In the genomic region with DNA sequence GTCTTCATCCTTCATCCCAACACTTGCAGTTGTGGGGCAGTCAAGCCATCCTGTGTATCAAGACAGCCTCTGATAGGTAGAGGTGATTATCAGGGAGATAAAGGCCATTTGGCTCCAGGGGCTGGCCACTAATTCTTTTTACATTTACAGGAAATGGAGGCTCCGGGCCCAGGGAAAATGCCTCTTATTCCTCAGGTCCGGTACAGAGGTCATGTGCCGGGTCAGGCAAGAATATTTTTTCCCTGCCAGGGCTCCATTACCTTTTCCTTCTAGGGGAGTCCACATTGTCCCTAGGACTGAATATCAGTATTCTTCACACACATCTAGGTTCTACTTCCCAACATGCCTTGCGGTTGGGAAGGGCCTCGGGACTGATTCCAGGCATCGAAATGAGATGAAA, we compare ENCODE assay signal across 18 mouse cellular contexts. TPM values are rescaled to one million over a fixed set of nuclear protein-coding genes. Genes with fewer than 3 reads are reported as not detected.
DNase-seq lines count a peak whose midpoint lies in the region; ATAC-seq and TF ChIP-seq lines count a peak whose summit lies in the region.
"Had no signal": no experiment of that assay in that cellular context is flagged by ENCODE, and none has a peak within 500 bp of the region (broad histone marks: within the 10 kb centered on the region; RNA-seq: fewer than 3 reads in every experiment).

No protein-coding gene starts in this region.

- H3K36me3 ChIP-seq in intestine, embryonic 14.5 days (ENCODE audit: control insufficient read depth, insufficient read depth, low read length) = no peaks in the 10 kb centered on the region
- no peaks in the 10 kb centered on the region for H3K36me3 ChIP-seq in intestine, embryonic 16.5 days (ENCODE audit: control insufficient read depth, insufficient read depth, low read length)
- no peaks in the 10 kb centered on the region for H3K36me3 ChIP-seq in lung, embryonic 14.5 days (ENCODE audit: insufficient read depth)
- no peaks in the 10 kb centered on the region for H3K36me3 ChIP-seq in limb, embryonic 15.5 days
- H3K36me3 ChIP-seq: liver, embryonic 12.5 days; neural tube, embryonic 15.5 days had no signal

- ATAC-seq in intestine, embryonic 14.5 days (replicated peaks; ENCODE audit: low FRiP score, low TSS enrichment, low read depth) = no peak
- no peak for ATAC-seq in intestine, embryonic 16.5 days
- no peak for ATAC-seq in lung, embryonic 14.5 days (ENCODE audit: insufficient read depth)
- ATAC-seq in limb, embryonic 15.5 days (ENCODE audit: insufficient number of reproducible peaks, low FRiP score, low TSS enrichment, low read depth) = no peak
- ATAC-seq: forebrain, postnatal 0 days; hindbrain, postnatal 0 days had no signal

- no peak overlapping the region for H3K4me2 ChIP-seq in intestine, embryonic 14.5 days (ENCODE audit: low read length)
- no peak overlapping the region for H3K4me2 ChIP-seq in intestine, embryonic 16.5 days (ENCODE audit: low read depth, low read length)
- no peak overlapping the region for H3K4me2 ChIP-seq in lung, embryonic 14.5 days
- H3K4me2 ChIP-seq in limb, embryonic 15.5 days = no peak overlapping the region
- H3K4me2 ChIP-seq: liver, embryonic 12.5 days; midbrain, embryonic 11.5 days; neural tube, embryonic 15.5 days had no signal

- H3K27me3 ChIP-seq in intestine, embryonic 14.5 days (replicated peaks; ENCODE audit: control insufficient read depth, insufficient read depth, low read length) = no peaks in the 10 kb centered on the region
- H3K27me3 ChIP-seq in intestine, embryonic 16.5 days (replicated peaks; ENCODE audit: control insufficient read depth, insufficient read depth, low read length) = no peaks in the 10 kb centered on the region
- H3K27me3 ChIP-seq in lung, embryonic 14.5 days (ENCODE audit: insufficient read depth, low read length) = no peaks in the 10 kb centered on the region
- H3K27me3 ChIP-seq in limb, embryonic 15.5 days = no peaks in the 10 kb centered on the region
- H3K27me3 ChIP-seq: liver, embryonic 12.5 days; neural tube, embryonic 15.5 days had no signal

- H3K4me3 ChIP-seq in gastrocnemius, adult 2 months = no peak overlapping the region
- H3K4me3 ChIP-seq in intestine, embryonic 14.5 days (ENCODE audit: low read depth, low read length) = no peak overlapping the region
- H3K4me3 ChIP-seq in intestine, embryonic 16.5 days (ENCODE audit: low read length) = no peak overlapping the region
- no peak overlapping the region for H3K4me3 ChIP-seq in lung, embryonic 14.5 days (ENCODE audit: low read depth, low read length)
- H3K4me3 ChIP-seq in limb, embryonic 15.5 days = no peak overlapping the region
- H3K4me3 ChIP-seq: liver, embryonic 12.5 days; neural tube, embryonic 15.5 days had no signal

- no peak for TF ChIP-seq CTCF in gastrocnemius, adult 2 months (IDR thresholded peaks at IDR 0.05)
- no peak for TF ChIP-seq CTCF in lung, embryonic 14.5 days (IDR thresholded peaks at IDR 0.05; ENCODE audit: low read depth)

- peaks cover 33% of the 10 kb centered on the region for H3K4me1 ChIP-seq in intestine, embryonic 14.5 days (replicated peaks; ENCODE audit: control insufficient read depth, insufficient read depth, low read length)
- peaks cover 21% of the 10 kb centered on the region for H3K4me1 ChIP-seq in intestine, embryonic 16.5 days (ENCODE audit: control insufficient read depth, insufficient read depth, low read length)
- H3K4me1 ChIP-seq in lung, embryonic 14.5 days (ENCODE audit: insufficient read depth) = peaks cover 21% of the 10 kb centered on the region
- peaks cover 21% of the 10 kb centered on the region for H3K4me1 ChIP-seq in limb, embryonic 15.5 days
- H3K4me1 ChIP-seq: neural tube, embryonic 15.5 days had no signal

- intact Hi-C loops in gastrocnemius, adult 2 months (cut with DNase I) = loop anchor here (5.0 kb wide), 1 partner anchor 35 kb away; no protein-coding TSS in a partner anchor

- no peaks in the 10 kb centered on the region for H3K9me3 ChIP-seq in intestine, embryonic 14.5 days (ENCODE audit: control insufficient read depth, low read length)
- H3K9me3 ChIP-seq in intestine, embryonic 16.5 days (ENCODE audit: control insufficient read depth, low read length) = no peaks in the 10 kb centered on the region
- no peaks in the 10 kb centered on the region for H3K9me3 ChIP-seq in lung, embryonic 14.5 days (ENCODE audit: low read depth, low read length)
- H3K9me3 ChIP-seq in limb, embryonic 15.5 days = no peaks in the 10 kb centered on the region
- H3K9me3 ChIP-seq: liver, embryonic 12.5 days; neural tube, embryonic 15.5 days had no signal

- WGBS in intestine, embryonic 14.5 days = 83% methylated on average over 6 of the region's 6 CpGs
- 81% methylated on average over 6 of the region's 6 CpGs for WGBS in intestine, embryonic 16.5 days
- 75% methylated on average over 6 of the region's 6 CpGs for WGBS in lung, embryonic 14.5 days
- 87% methylated on average over 6 of the region's 6 CpGs for WGBS in limb, embryonic 15.5 days

- peak overlapping the region; percentile 87 for H3K27ac ChIP-seq in gastrocnemius, adult 2 months
- H3K27ac ChIP-seq in intestine, embryonic 14.5 days (ENCODE audit: low read depth) = peak overlapping the region; percentile 87; the same call in 1 of the 2 replicates
- no peak overlapping the region; the same call in 1 of the 2 replicates for H3K27ac ChIP-seq in intestine, embryonic 16.5 days (ENCODE audit: low read length)
- peak overlapping the region; percentile 91 for H3K27ac ChIP-seq in lung, embryonic 14.5 days (ENCODE audit: low read depth)
- H3K27ac ChIP-seq in limb, embryonic 15.5 days = peak overlapping the region; percentile 58; the same call in 1 of the 2 replicates
- H3K27ac ChIP-seq: macrophage had no signal

- no peak for DNase-seq in gastrocnemius, adult 2 months
- DNase-seq in gastrocnemius, postnatal 10 days = no peak
- no peak for DNase-seq in intestine, embryonic 14.5 days (ENCODE audit: low spot score)
- no peak for DNase-seq in lung, embryonic 14.5 days
- no peak for DNase-seq in lung, postnatal 4 days
- no peak for DNase-seq in layer of hippocampus, adult 9-10 months (ENCODE audit: low spot score)
- DNase-seq: cerebellum, adult 9-11 months; forebrain, postnatal 0 days; layer of hippocampus, postnatal 36 days; right cerebral cortex, postnatal 4 days; thymus, adult 18-20 months had no signal

- H3K9ac ChIP-seq in intestine, embryonic 14.5 days (ENCODE audit: low read length) = no peak overlapping the region
- no peak overlapping the region for H3K9ac ChIP-seq in intestine, embryonic 16.5 days (ENCODE audit: low read depth, low read length)
- no peak overlapping the region for H3K9ac ChIP-seq in lung, embryonic 14.5 days
- H3K9ac ChIP-seq in limb, embryonic 15.5 days = no peak overlapping the region
- H3K9ac ChIP-seq: forebrain, postnatal 0 days; liver, embryonic 12.5 days; neural tube, embryonic 15.5 days had no signal

RNA-seq across cellular contexts. Expression of a gene that starts 31.8 kb away (rescaled TPM):
- 100 to 1,000 TPM in 1 of 2 experiments, 10 to 100 TPM in 1; 70.3 to 119 TPM for total RNA-seq in gastrocnemius, adult 2 months (2021)
- total RNA-seq in gastrocnemius, postnatal 10 days (2021) = 100 to 1,000 TPM; 182 to 198 TPM
- polyA plus RNA-seq in intestine, embryonic 14.5 days (2014; fragmentation: Nextera tagmentation; extraction: Ambion mirVana) = 87.0 and 88.2 TPM in 2 replicates
- polyA plus RNA-seq in intestine, embryonic 16.5 days (2015; fragmentation: Nextera tagmentation; extraction: Ambion mirVana) = 78.2 and 80.1 TPM in 2 replicates
- polyA plus RNA-seq in lung, embryonic 14.5 days (2014; fragmentation: Nextera tagmentation; extraction: Ambion mirVana) = 103 and 108 TPM in 2 replicates
- 81.7 and 136 TPM in 2 replicates for polyA plus RNA-seq in limb, embryonic 15.5 days (2015; fragmentation: Nextera tagmentation; extraction: Ambion mirVana)

RNA-seq across cellular contexts. Expression of a gene that starts 57.7 kb away (rescaled TPM):
- total RNA-seq in gastrocnemius, adult 2 months (2021) = 10 to 100 TPM; 11.6 to 17.5 TPM
- total RNA-seq in gastrocnemius, postnatal 10 days (2021) = 10 to 100 TPM; 44.4 to 56.3 TPM
- 146 and 160 TPM in 2 replicates for polyA plus RNA-seq in intestine, embryonic 14.5 days (2014; fragmentation: Nextera tagmentation; extraction: Ambion mirVana)
- 182 and 185 TPM in 2 replicates for polyA plus RNA-seq in intestine, embryonic 16.5 days (2015; fragmentation: Nextera tagmentation; extraction: Ambion mirVana)
- 100 and 110 TPM in 2 replicates for polyA plus RNA-seq in lung, embryonic 14.5 days (2014; fragmentation: Nextera tagmentation; extraction: Ambion mirVana)
- 215 and 226 TPM in 2 replicates for polyA plus RNA-seq in limb, embryonic 15.5 days (2015; fragmentation: Nextera tagmentation; extraction: Ambion mirVana)
